Mouse (Mus musculus) gastrocnemius, adult 2 months (tissue): ENCODE data around the gene Chchd6. TPM values are rescaled to one million over a fixed set of nuclear protein-coding genes. Genes with fewer than 3 reads are reported as not detected.
A peak's percentile ranks its signal among the peaks of the same experiment; 100 is the strongest.

ENCODE experiments used
- DNase-seq: peaks from one replicate; pipeline ENCODE4 v3.0.0; 2022
- H3K27ac ChIP-seq: fragments of 200-600 bp; 2 replicates; pipeline ENCODE4 v1.8.1; 2022; ENCODE audit warnings: mild to moderate bottlenecking
- H3K4me3 ChIP-seq: fragments of 200-600 bp; 2 replicates; pipeline ENCODE4 v1.8.1; 2022; ENCODE audit warnings: mild to moderate bottlenecking, moderate library complexity
- CTCF ChIP-seq: fragments of 200-600 bp; IDR thresholded peaks from 2 replicates; pipeline ENCODE4 v1.8.1; 2022; ENCODE audit warnings: antibody characterized with exemption, mild to moderate bottlenecking, moderate library complexity
- intact Hi-C: fragments of 180-260 bp; cut with DNase I; formaldehyde crosslinking; loops from one replicate; pipeline ENCODE4 v1.15.1; 2025
- total RNA-seq, 2 experiments: library from RNA; stranded (reverse); gene quantifications; 2 replicates each; pipeline ENCODE4 v1.2.3; 2021

Chchd6 gene
- total RNA-seq, 2 experiments from 2014 or later, result 2.5 TPM

DNA sequence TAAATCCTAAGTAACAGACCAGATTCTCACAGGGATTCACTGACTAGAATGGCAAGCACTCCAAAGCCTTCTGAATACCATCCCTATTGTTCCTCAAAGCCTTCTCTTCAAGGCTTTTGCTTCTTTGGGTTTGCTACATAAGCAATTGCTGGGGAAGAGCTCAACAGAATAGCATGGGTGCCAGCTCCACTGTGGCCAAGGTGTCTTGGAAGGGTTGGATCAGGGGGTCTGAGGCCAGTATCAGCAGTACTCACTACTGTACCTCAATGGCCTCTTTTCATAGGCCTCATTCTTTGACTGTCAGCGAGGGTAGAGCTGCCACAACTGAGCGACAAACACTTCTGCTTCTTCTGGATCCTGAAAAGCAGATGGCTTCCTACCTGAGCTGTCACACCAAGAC, 21.7 kb downstream of the Chchd6 start:
- Histone ChIP-seq H3K27ac (no peak overlapping the region), H3K4me3 (no peak overlapping the region)
- TF ChIP-seq CTCF, result no peak
- no peak for DNase-seq
- intact Hi-C loops, result no loop called here

DNA sequence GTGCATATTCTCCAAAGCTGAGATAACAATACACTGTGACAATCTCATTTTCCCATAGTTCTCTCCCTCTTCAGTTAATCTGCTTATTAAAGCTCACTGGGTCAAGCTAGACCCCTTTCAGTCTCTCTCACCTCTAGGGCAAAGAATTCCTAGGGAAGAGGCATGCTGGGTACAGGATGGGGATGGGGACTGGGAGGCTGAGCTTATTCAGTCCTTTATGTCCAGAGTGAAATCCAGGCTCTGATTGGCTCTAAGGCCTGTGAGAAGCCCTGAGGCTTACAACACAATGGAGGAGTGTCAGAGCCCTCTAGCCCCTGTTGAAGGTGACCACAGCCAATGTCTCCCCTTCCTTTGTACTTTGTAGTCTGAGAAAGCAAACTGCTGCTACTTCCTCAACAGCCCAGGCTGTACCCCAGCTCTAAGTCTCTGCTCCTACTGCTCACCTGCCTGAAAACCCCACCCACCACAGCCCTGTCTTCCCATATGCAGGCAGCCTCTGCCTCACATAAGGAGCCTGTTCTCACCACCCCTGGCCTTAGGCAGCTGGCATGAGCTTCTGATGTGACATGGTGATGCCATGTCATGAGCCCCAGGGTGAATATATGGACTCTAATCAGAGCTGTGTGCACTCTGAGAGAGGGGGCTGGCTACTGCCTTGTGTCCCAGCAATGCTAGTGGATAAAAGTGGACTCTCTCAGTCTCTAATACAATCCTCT, 22.4 kb downstream of the Chchd6 start:
- H3K4me3 ChIP-seq, result no peak overlapping the region
- intact Hi-C loops, result no loop called here
- no peak for TF ChIP-seq CTCF
- no peak overlapping the region for H3K27ac ChIP-seq
- no peak for DNase-seq

DNA sequence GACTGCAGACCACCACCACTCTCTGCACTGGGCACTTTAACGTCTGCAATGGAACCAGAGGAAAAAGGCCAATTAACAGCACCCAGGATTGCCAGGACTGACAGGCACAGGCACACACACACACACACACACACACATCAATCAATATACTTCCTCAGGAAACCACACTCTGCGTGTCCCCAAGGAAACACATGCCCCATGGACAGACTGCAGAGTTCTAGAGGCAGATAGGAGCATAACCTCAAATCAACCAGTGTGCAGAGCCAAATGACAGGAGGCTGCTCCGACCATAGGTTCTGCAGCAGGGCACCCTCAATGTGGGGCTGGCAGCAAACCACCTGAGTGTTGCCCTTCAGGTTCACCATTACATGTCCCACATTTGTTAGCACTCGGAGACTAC, 26.1 kb downstream of the Chchd6 start:
- intact Hi-C loops, result no loop called here
- no peak for TF ChIP-seq CTCF
- Histone ChIP-seq H3K4me3 (no peak overlapping the region), H3K27ac (no peak overlapping the region)
- DNase-seq, result no peak

DNA sequence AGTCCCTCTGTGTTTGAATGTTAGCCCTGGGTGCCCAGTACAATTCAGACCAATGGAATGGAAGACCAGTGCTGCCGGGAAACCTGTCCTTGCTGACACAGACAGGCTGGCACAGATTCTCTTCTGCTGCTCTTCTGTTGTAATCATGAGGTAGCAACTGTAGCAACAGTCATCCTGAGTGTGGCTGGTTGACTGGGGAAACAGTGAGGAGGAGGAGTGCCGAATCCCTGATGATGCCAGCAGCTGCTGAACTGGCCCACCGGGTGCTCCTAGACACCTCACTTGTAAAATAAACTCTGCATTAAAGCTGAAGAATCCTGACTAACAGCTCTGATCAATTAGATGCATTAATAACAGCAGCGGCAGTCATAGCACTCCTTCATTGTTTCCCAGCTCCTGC, 28.7 kb downstream of the Chchd6 start:
- intact Hi-C loops, result no loop called here
- H3K4me3 ChIP-seq, result no peak overlapping the region
- no peak overlapping the region for H3K27ac ChIP-seq
- TF ChIP-seq CTCF, result no peak
- DNase-seq, result no peak

- Histone ChIP-seq H3K4me3 (no peak overlapping the region), H3K27ac (no peak overlapping the region)
- intact Hi-C loops, result no loop called here
- no peak for DNase-seq
- no peak for TF ChIP-seq CTCF
These were observed 32.1 kb downstream of the Chchd6 start for GRCm38 (mm10) chr6:89563381-89563780.

- intact Hi-C loops, result no loop called here
These were observed 34.6 kb downstream of the Chchd6 start for GRCm38 (mm10) chr6:89560826-89561225.

GRCm38 (mm10) chr6:89557654-89558053, 37.8 kb downstream of the Chchd6 start:
- no peak for TF ChIP-seq CTCF
- DNase-seq, result no peak
- H3K4me3 ChIP-seq, result no peak overlapping the region
- intact Hi-C loops, result loop anchor here (10.0 kb wide), 1 partner anchor 313 kb away; no protein-coding TSS in a partner anchor
- no peak overlapping the region for H3K27ac ChIP-seq

More at GRCm38 (mm10) chr6:89560826-89561225, 34.6 kb downstream of the Chchd6 start:
- Histone ChIP-seq H3K27ac (no peak overlapping the region), H3K4me3 (no peak overlapping the region)
- no peak for DNase-seq
- no peak for TF ChIP-seq CTCF

- intact Hi-C loops, result loop anchor here (10.0 kb wide), 1 partner anchor 312 kb away; no protein-coding TSS in a partner anchor
- no peak for DNase-seq
- no peak for TF ChIP-seq CTCF
- Histone ChIP-seq H3K4me3 (no peak overlapping the region), H3K27ac (no peak overlapping the region)
These were observed 38.9 kb downstream of the Chchd6 start for GRCm38 (mm10) chr6:89556566-89556965.

DNA sequence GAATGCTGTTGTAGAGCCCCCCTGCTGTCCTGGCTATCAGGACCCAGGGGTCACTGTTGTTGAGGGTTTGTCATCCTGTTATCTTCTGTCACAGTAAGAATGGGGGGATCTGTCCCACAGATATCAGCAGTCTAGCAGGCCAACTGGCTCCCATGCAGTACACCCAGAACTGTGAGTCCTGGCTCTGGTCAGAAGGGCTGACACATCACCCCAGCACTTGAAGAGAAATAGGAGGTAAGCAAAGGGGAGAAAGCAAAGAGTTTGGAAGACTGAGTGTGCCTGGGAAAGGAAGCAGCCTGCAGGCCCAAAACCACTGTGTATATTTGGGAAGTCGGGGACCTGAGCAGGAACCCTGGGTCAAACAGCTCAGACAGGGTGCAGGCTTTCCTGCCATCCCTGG, 39.5 kb downstream of the Chchd6 start:
- Histone ChIP-seq H3K4me3 (no peak overlapping the region), H3K27ac (no peak overlapping the region)
- no peak for DNase-seq
- TF ChIP-seq CTCF, result no peak
- intact Hi-C loops, result loop anchor here (10.0 kb wide), 1 partner anchor 311 kb away; no protein-coding TSS in a partner anchor

- DNase-seq, result no peak
- intact Hi-C loops, result loop anchor here (5.0 to 10.0 kb wide), 2 partner anchors 78 to 309 kb away; no protein-coding TSS in a partner anchor
- Histone ChIP-seq H3K4me3 (no peak overlapping the region), H3K27ac (no peak overlapping the region)
- no peak for TF ChIP-seq CTCF
These were observed 41.4 kb downstream of the Chchd6 start for GRCm38 (mm10) chr6:89554029-89554428.

DNA sequence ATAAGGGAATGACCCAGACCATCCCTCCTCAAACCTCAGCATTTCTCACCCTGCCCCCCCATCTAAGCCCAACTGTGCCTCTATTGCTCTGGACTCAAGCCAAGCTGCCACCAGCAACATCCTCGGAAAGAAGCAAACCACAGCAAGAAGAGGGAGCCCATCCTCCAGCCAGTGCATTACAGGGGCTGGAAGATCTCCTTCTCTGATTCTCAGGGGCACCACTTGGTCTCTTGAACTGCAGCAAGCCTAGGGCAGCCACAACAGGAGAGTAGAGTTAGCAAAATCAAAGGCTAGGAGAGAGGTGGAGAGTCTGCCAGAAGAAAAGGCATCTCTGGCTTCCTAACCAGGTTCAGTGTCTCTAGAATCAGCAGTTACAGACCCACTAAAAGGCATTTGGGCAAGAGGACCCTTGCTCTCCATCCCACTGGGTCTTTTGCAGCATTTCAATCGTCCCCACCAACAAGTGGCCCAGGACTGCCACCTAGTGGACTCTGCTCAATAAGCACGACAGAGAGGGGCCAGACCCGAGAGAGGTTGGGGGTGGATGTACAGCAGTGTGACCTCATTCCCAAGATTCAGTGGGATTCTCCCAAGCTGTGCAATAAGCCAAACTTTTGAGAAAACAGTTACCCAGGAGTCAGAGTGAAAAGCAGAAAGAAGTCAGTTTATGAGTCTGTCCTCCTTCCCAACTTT, 42.3 kb downstream of the Chchd6 start:
- H3K27ac ChIP-seq, result no peak overlapping the region
- no peak overlapping the region for H3K4me3 ChIP-seq
- intact Hi-C loops, result loop anchor here (1.0 to 10.0 kb wide), 4 partner anchors 79 to 626 kb away; partner anchors contain the start of gene Plxna1
- DNase-seq, result peak; percentile 83
- TF ChIP-seq CTCF, result peak; percentile 99

DNA sequence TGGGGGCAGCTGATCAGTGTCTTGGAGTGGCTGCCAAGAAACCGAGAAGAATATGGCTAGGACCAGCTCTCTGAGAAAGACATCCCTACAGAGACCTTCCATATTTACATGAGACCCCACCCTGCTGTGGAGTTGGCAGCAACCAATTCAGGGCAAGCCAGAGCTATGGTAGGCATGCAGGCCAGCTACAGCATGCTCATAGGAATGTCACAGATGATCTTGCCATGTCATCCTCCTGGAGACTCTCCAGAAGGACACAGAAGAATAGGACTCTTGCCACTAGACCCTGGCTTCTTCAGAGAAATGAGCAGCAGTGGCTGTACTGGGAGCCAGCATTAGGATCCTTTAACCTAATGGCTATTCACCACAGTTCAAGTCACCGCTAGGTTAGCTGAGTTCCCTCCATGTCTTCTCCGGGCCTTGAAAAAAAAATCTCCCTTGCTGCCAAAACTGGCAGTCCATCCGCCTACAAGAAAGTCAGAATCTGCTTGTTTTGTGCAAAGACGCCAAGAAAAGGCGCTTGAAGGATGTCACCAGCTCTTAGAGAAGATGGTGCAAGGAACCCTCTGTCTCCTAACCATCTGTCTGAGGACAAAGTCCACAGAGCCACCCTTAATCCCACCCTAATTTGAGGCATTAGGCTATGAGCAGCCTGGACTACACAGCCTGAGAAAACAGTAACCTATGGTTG, 43.0 kb downstream of the Chchd6 start:
- intact Hi-C loops, result loop anchor here (1.0 to 10.0 kb wide), 4 partner anchors 80 to 626 kb away; partner anchors contain the start of gene Plxna1
- no peak for DNase-seq
- no peak for TF ChIP-seq CTCF
- Histone ChIP-seq H3K27ac (no peak overlapping the region), H3K4me3 (no peak overlapping the region)

GRCm38 (mm10) chr6:89549157-89549556, 46.3 kb downstream of the Chchd6 start:
- peak; percentile 26 for DNase-seq
- Histone ChIP-seq H3K27ac (no peak overlapping the region), H3K4me3 (no peak overlapping the region)
- intact Hi-C loops, result no loop called here
- TF ChIP-seq CTCF, result no peak
